Mouse (Mus musculus): ENCODE measurements around the gene Opn3.
A peak's percentile ranks its signal among the peaks of the same experiment; 100 is the strongest.

The Opn3 gene

DNA sequence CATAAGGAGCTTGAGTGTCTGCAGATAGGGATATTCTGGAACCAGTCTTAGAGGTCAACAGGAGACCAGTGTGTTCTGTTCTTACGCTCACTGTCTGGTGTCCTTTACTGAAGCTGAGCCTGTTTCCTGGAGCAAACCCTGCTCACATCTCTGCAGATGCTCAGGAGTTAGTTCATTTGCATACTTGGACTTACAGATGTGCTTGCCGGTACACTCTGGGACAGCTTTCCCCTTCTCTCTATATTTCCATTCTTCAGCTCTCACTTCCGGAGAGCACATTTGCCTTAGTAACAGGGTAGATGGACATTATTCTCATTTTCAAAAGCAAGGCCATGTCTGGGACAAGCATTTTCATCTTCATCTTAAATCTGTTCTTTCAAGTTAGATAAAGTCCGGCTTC is 44.0 kb downstream of the Opn3 start:
- no peak for DNase-seq (ENCODE audit: low spot score)

DNA sequence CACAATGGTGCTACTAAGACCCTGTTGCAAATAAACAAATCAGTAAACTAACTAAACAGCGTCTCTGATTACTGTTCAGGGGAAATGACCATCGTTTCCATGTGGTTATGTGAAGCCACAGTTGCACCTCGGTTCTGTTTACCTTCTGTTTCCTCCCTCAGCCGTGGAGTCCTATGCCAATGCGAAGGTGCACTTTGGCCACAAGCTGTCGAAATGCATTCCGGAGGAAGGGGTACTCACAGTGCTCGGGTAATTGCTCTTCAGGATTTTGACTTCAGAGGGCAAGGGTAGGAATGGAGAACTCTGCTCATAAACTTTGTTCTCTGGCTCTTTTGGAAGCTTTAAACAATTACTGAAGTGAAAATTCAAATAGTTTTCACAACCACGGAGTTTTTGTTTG is 45.6 kb downstream of the Opn3 start:
- no peak for DNase-seq (ENCODE audit: low spot score)

DNA sequence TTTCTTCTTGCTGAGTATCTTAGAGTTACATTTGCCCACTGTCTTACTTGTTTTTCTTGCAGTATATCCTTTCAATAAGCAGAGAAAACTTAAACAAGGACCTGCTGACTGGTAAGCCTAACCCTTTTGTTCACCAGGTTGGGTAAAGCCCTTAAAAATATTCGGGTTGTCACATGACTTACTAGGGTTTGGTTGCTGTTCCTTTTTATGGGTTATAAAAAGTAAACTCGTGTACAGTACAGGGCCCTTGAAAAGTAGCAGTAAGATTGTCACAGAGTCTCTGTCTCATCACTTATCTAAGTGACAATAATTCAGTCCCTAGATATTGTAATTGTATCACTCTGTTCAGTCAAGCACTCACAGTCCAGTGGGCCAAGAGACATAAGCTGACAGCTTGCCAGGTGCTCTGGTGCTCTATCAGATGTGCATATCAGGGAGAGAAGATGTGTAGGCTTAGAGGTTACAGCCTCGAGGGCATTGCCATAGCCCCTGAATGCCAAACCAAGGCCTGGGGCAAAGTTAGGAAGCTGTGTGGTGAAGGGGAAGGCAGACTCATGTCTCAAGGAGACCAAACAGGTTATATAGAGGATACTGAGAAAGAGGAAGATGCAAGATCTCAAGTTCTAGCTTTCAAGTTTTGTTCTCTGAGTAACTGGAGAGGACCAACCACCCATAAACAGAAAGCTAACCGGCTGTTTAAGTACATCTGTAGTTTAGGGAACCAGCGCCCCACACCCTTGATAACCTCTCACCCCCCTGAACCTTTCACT is 48.9 kb downstream of the Opn3 start:
- DNase-seq (ENCODE audit: low spot score), result no peak

DNA sequence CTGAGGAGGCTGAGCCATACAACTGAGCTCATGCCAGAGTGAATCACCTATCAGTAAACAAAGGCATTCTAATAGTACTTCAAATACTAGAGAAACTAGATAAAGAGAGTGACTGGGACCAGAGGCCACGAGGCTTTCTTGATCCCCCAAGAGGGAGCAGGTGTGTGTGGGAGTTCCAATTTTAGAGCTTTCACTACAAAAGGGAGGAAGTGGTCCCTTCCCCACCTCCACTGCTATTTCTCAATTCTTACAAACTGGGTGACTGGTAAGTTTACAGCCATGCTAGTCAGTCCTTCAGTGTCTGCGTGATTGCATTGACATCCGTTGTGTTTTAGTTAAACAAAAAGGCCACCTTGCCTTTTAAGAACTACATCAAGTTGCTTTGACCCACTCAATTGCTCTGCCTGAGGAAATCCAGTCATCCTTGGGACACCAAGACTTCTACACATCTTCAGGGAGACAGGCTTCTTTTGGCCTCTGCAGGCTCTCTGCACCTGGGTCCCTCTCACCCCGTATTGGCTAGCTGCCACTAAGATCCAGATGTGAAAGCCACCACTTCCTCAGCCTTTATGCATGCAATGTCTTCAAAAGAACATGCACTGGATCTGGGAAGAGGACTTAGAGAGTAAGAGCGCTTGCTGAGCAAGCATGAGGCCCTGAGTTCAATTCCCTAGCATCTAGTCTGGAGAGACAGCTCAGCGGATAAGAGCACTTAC is 52.0 kb downstream of the Opn3 start:
- DNase-seq (ENCODE audit: low spot score), result no peak

DNA sequence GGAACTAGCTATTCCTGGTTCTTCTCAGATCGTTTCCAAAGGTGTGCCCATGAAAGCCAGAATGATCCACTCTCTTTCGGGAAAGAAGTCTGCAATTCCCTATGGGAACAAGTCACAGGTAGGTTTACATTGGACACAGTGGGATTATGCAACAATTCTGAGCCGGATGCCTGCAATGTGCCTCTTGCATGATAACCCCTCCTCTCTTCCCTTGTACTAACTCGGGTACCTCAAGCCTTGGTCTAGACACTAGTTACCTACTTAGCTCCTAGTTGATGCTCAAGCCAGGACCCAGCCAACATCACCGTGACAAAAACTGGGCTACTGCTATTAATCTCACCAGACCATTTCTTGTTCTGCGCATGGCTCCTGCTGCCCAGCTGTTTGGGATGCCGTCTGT is 53.5 kb downstream of the Opn3 start:
- DNase-seq (ENCODE audit: low spot score), result no peak

DNA sequence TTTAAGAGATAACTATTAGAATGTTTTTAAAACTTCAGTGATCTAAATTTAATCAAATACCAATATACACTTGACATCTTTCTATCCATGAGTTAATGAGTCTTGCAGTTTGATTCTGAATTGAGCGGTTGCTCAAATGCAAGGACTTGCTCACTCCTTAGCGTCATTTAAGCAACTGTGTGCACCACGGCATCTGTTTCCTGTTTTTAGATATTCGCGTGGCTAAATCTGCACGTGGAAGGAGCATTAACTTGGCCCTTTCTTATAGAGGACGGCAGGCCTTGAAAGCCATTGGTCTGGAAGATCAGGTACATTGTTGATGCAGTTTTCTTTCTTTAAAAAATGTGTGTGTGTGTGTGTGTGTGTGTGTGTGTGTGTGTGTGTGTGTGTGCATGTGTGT is 54.9 kb downstream of the Opn3 start:
- no peak for DNase-seq (ENCODE audit: low spot score)

DNA sequence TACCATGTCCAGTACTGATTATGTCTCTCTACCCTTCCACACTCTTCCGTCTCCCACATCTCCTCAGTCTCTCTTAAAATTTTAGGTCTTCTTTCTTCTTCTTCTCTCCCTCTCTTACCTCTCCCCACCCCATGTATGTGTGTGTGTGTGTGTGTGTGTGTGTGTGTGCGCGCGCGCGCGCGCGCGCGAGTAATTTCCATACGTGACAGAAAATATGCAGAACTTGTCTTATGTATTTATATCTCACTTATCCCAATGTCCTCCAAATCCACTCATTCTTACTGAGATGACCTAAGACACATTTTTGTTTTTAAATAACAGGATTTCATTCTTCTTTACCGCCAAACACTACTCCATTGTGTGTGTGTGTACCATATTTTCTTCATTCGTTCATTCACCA is 60.1 kb downstream of the Opn3 start:
- no peak for DNase-seq (ENCODE audit: low spot score)

DNA sequence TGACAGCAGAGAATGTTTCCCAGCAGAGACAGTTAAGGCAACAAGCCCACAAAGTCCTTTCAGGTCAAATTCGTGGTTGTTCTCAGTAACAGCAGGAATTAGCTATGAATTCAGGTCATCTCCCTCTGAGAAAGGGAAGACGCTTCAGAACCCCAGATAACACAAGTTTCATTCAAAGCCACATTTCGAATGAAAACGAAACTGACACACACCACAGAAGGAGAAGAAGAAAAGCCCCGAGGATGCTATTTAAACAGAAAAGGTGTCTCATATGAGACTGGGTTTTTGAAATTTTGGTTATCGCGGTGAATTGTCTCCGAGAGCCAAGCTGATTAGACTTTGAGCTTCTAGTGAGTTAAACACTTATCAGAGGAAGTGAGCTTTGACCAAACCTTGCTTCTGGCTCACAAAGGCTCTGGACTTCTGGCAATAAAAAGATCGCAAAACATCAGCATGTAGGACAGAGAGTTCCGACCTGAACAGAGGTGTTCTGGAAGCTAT is 60.8 kb downstream of the Opn3 start:
- DNase-seq (ENCODE audit: low spot score), result no peak

DNA sequence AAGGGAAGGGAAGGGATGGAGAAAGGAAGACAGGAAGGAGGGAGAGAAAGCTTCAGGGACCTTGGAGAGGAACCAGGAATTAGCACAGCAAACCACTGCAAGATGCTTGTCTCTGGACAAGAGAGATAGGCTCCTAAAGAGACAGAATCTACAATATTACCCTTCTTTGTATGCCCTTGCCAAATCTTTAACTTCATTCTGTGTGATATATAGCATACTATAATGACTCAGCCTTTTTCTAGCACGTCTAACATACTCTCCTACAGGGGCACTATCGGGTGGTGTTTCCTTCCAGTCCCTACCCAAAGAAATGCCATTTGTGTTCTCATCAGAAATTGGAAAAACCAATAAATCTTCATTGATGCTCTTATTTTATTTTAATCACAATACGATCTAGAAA is 61.5 kb downstream of the Opn3 start:
- DNase-seq (ENCODE audit: low spot score), result no peak

DNA sequence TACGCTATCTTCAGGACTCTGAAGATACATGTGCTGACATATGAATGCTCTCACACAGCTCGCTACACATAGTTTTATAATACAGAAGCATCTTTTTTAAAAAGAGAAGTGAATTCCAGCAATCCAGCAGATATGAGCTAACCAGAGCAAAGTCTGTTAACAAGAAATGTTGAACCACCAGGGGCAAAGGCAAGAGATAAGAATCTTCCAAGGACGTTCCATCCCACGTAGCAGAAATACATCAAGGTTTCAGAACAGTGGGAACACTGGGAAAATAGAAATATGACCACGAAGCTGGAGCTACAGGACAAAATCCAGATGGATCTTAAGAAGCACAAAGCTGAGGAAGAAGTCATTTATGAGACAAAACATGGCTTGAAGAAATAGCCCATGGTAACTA is 62.2 kb downstream of the Opn3 start:
- DNase-seq (ENCODE audit: low spot score), result no peak

DNA sequence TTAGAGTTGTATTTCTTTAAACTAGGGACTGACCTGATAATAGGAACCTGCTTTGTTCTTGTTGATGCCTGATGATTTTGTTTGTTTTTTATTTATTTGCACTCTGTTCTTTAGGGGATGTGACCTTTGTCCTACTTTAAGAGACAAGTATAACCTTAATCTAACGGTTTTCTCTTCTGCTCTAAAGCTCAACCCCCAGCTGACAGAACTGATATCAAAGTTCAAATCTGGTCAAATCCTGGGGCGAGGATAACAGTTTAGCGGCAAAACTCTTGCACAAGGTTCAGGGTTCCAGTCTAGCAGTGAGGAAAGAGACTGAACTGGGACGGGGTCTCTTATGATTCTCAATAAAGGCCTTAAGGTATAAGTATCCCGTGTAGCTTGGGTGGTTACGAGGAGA is 63.3 kb downstream of the Opn3 start:
- DNase-seq (ENCODE audit: low spot score), result no peak

DNA sequence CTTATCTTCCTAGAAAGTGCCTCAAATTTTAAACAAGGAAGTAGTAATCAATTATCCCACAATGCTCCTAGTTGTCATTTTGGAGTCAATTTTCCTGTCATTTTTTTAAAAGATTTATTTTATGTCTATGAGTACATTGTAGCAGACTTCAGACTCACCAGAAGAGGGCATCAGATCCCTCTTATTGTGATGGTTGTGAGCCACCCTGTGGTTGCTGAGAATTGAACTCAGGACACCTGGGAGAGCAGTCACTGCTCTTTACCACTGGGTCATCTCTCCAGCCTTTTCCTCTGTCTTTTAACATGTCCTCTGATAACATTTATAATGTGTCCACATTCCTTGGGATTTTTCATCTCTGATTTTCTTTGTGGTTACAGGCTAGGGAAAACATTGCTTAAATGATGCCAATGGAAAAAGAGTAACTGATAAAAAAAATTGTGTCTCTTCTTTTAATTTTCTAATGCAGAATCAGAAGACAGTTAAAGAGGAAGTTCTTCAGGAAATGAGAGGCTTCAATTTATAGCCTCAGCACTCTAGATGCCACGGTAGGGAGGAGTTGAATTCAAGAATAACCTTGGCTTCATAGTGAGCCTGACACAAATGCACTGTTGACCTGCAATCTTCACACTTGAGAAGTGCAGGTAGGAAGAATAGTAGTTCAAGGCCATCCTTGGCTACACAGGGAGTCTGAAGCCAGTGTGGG is 66.4 kb downstream of the Opn3 start:
- no peak for DNase-seq (ENCODE audit: low spot score)

DNA sequence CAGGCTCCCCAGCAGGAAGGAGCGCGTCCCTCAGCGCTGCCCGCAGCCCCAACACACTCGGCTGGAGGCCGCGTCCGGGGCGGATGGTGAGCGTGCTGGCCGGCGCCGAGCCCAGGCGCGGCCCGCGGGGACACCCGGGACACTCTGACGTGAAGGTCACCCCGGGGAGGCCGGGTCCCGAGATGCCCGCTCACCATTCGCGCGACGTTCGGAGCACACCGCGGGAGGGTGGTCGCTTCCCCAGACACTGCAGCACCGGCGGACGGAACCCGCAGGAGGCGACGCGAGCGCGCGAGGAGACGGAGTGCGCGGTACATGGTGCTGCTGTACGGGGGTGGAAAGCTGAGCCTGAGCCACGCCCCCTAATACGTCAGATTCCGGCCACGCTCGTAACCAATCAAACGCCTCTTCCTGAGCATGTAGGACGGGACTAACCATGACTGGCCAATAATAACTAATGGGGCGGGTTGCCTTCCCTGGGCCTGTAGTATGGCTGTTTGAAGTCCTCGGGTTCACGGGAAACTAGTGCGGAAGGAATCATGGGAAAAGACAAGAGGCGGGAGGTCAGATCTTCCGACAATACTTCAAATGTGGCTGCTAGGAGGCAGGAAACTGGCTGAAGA is 67.2 kb downstream of the Opn3 start, which contains the start of gene Fh1:
TSS of gene Fh1 (minus strand) at position 379 of the 623 bp plus-strand sequence.
- DNase-seq (ENCODE audit: low spot score), result peak; percentile 91

DNA sequence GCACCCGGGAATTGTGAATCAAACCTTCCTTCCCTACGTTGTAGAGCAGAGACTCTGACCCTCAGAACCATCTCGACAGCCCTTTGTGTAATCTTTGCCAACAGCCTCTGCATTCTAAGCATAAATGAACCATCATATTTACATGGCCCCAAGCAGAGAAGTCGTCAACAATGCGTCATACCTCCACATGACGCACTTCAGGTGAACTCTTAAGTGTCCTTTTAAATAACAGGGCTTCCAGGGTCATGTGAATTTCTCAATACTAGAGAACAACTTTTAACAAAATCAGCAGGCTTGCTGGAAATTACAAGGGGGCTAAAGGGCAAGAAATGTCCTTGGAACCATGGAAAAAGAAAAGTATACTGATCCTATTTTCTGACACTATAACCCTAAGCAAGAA is 68.9 kb downstream of the Opn3 start:
- DNase-seq (ENCODE audit: low spot score), result no peak

DNA sequence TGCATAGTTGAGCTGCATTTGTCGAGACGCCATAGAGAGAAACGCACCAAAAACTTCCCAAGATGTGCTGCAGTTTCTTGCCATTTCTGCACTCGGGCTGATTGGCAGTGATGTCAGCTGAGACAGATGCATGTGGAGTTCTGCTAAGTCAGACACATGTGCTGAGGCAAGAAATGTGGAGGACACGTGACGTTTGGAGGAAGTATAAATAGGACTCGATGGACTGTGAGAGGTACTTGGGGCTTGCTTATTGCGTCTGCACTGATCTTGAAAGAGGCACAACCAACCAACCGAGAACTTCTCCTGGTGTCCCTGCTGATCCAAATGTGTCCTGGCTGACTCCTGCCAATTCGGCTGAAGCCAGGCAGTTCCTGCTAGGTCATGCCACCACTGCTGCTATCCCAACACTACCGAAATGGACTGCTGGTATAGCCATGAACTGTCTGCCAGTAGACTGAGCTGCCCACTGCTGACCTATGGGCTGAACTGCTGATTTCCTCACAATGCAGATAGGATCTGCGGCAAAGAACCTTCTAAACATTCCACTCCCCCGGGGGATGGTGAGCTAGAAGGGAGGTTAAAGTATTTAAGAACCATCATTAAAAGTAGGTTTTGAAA is 72.7 kb downstream of the Opn3 start, which contains the start of gene Kmo:
TSS of gene Kmo (plus strand) at position 568 of the 618 bp plus-strand sequence.
- DNase-seq (ENCODE audit: low spot score), result no peak

DNA sequence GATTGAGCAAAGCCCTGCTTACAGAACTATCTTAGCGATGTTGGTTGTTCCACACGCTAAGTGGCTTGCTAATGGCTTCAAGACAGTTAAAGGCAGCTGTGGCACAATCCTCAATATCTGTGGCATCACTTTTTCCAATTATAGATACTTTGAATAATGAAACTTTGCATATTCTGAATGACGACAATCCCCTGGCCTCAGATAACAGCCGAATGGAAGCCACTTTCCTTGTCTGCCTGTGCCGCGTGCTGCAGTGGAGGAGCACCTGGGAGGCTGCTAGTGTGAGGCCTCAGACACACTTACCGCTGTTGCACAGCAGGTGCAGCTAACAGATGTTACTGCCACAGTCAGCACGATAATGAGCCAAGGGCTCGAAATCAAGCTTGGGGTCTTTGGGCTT is 77.6 kb downstream of the Opn3 start:
- DNase-seq (ENCODE audit: low spot score), result no peak
